In genomic region chr10:93454652-93455014, GRCm38 (mm10) we compare ENCODE assay signal across 10 mouse cellular contexts. TPM values are rescaled to one million over a fixed set of nuclear protein-coding genes. Genes with fewer than 3 reads are reported as not detected.
DNase-seq lines count a peak whose midpoint lies in the region; ATAC-seq and TF ChIP-seq lines count a peak whose summit lies in the region.
"Had no signal": no experiment of that assay in that cellular context is flagged by ENCODE, and none has a peak within 500 bp of the region (broad histone marks: within the 10 kb centered on the region; RNA-seq: fewer than 3 reads in every experiment).

No protein-coding gene starts in this region.

- TF ChIP-seq CTCF in brain, embryonic 14.5 days (IDR thresholded peaks at IDR 0.05; ENCODE audit: borderline replicate concordance, extremely low read depth, insufficient read depth, insufficient read length), result no peak

- peak overlapping the region; percentile 96 for H3K27ac ChIP-seq in heart, embryonic 15.5 days
- no peak overlapping the region for H3K27ac ChIP-seq in hindbrain, embryonic 11.5 days (ENCODE audit: low read depth, low read length)
- no peak overlapping the region for H3K27ac ChIP-seq in midbrain, embryonic 10.5 days (replicated peaks)

- no peak for ATAC-seq in heart, embryonic 15.5 days (replicated peaks; ENCODE audit: insufficient number of reproducible peaks, insufficient read depth, low FRiP score, low read depth)
- no peak for ATAC-seq in hindbrain, embryonic 11.5 days (ENCODE audit: low FRiP score)

- peak overlapping the region; percentile 89 for H3K9ac ChIP-seq in heart, embryonic 15.5 days
- no peak overlapping the region for H3K9ac ChIP-seq in hindbrain, embryonic 11.5 days (ENCODE audit: low read depth, low read length)

- no peaks in the 10 kb centered on the region for H3K9me3 ChIP-seq in heart, embryonic 15.5 days (replicated peaks)
- no peaks in the 10 kb centered on the region for H3K9me3 ChIP-seq in hindbrain, embryonic 11.5 days (ENCODE audit: control insufficient read depth, low read length)
- no peaks in the 10 kb centered on the region for H3K9me3 ChIP-seq in midbrain, embryonic 10.5 days (replicated peaks)

- no peaks in the 10 kb centered on the region; the same call in 1 of the 2 replicates for H3K36me3 ChIP-seq in heart, embryonic 15.5 days
- no peaks in the 10 kb centered on the region for H3K36me3 ChIP-seq in hindbrain, embryonic 11.5 days (ENCODE audit: control insufficient read depth, insufficient read depth, low read length)
- 0 out of 2 replicates have a peak, but pooled peaks cover 7% of the 10 kb centered on the region for H3K36me3 ChIP-seq in midbrain, embryonic 10.5 days

- no peaks in the 10 kb centered on the region for H3K27me3 ChIP-seq in heart, embryonic 15.5 days
- no peaks in the 10 kb centered on the region for H3K27me3 ChIP-seq in hindbrain, embryonic 11.5 days (ENCODE audit: control insufficient read depth, insufficient read depth, low read length)
- H3K27me3 ChIP-seq in midbrain, embryonic 10.5 days (ENCODE audit: low read depth, poor library complexity, severe bottlenecking), result no peaks in the 10 kb centered on the region

- WGBS in heart, embryonic 15.5 days, result 10% methylated on average over 7 of the region's 7 CpGs
- 78% methylated on average over 7 of the region's 7 CpGs for WGBS in hindbrain, embryonic 11.5 days
- WGBS in midbrain, embryonic 10.5 days, result 85% methylated on average over 7 of the region's 7 CpGs

- no peak for TF ChIP-seq POLR2A in brain, embryonic 14.5 days (IDR thresholded peaks at IDR 0.05; ENCODE audit: borderline replicate concordance, extremely low read depth, insufficient read depth, insufficient read length, poor library complexity, severe bottlenecking)

- peak overlapping the region; percentile 80 for H3K4me3 ChIP-seq in heart, embryonic 15.5 days
- peak overlapping the region; percentile 82 for H3K4me3 ChIP-seq in hindbrain, embryonic 11.5 days (ENCODE audit: low read depth, low read length)
- peak overlapping the region; percentile 83 for H3K4me3 ChIP-seq in midbrain, embryonic 10.5 days

- peaks cover 30% of the 10 kb centered on the region for H3K4me1 ChIP-seq in heart, embryonic 15.5 days (replicated peaks)
- no peaks in the 10 kb centered on the region for H3K4me1 ChIP-seq in hindbrain, embryonic 11.5 days (replicated peaks; ENCODE audit: control insufficient read depth, insufficient read depth, low read length)
- peaks cover 28% of the 10 kb centered on the region for H3K4me1 ChIP-seq in midbrain, embryonic 10.5 days

- no peak for DNase-seq in heart, adult 18-20 months
- DNase-seq in brain, embryonic 14.5 days (ENCODE audit: low read depth), result peak; percentile 10
- DNase-seq in hindbrain, embryonic 11.5 days (ENCODE audit: low spot score), result no peak
- no peak for DNase-seq in midbrain, embryonic 10.5 days (ENCODE audit: low spot score)
- DNase-seq in natural killer cell, adult 2 months (ENCODE audit: low spot score in 2 of 2), result no peak
- DNase-seq in layer of hippocampus, adult 9-10 months (ENCODE audit: low spot score), result no peak
- no peak for DNase-seq in adipocyte (ENCODE audit: low spot score)
- DNase-seq: cerebellum, postnatal 36 days; lung, postnatal 4 days had no signal

- H3K4me2 ChIP-seq in heart, embryonic 15.5 days, result peak overlapping the region; percentile 68
- peak overlapping the region; percentile 68; the same call in 1 of the 2 replicates for H3K4me2 ChIP-seq in hindbrain, embryonic 11.5 days (replicated peaks; ENCODE audit: low read depth, low read length)

RNA-seq across cellular contexts. Expression of gene Lta4h, which starts 1.4 kb away (rescaled TPM):
- 328 and 364 TPM in 2 replicates for polyA plus RNA-seq in heart, embryonic 15.5 days (2015; fragmentation: Nextera tagmentation; extraction: Ambion mirVana)
- total RNA-seq in heart, adult 18-20 months (2021), result 10 to 100 TPM; 32.3 to 35.4 TPM
- 70.3 and 77.5 TPM in 2 replicates for polyA plus RNA-seq in brain, embryonic 14.5 days (2012; rRNA removed)
- 161 and 166 TPM in 2 replicates for polyA plus RNA-seq in hindbrain, embryonic 11.5 days (2014; fragmentation: Nextera tagmentation; extraction: Ambion mirVana)
- polyA plus RNA-seq in midbrain, embryonic 10.5 days (2016; fragmentation: Nextera tagmentation; extraction: Ambion mirVana), result 153 TPM in 2 replicates

RNA-seq across cellular contexts. Expression of gene Hal, which starts 33.9 kb away (rescaled TPM):
- polyA plus RNA-seq in heart, embryonic 15.5 days (2015; fragmentation: Nextera tagmentation; extraction: Ambion mirVana), result 0.11 and 0.29 TPM in 2 replicates
- under 1 TPM in 1 of 2 experiments, not detected in 1; 0.54 TPM for total RNA-seq in heart, adult 18-20 months (2021)
- polyA plus RNA-seq in brain, embryonic 14.5 days (2012; rRNA removed), result 0.13 and 0.18 TPM in 2 replicates
- polyA plus RNA-seq in hindbrain, embryonic 11.5 days (2014; fragmentation: Nextera tagmentation; extraction: Ambion mirVana), result 0.33 and 0.42 TPM in 2 replicates
- 0.16 and 0.20 TPM in 2 replicates for polyA plus RNA-seq in midbrain, embryonic 10.5 days (2016; fragmentation: Nextera tagmentation; extraction: Ambion mirVana)
